Mouse (Mus musculus) lung, postnatal 14 days (tissue): ENCODE data around the gene Srd5a1.

ENCODE experiments used
- DNase-seq: peaks from one replicate; pipeline ENCODE4 v3.0.0; 2021

The Srd5a1 gene

GRCm38 (mm10) chr13:69534654-69535551 is 76.3 kb downstream of the Srd5a1 start:
- peak; percentile 98 for DNase-seq

- no peak for DNase-seq
These were observed 76.9 kb downstream of the Srd5a1 start, which contains the start of gene Tent4a for GRCm38 (mm10) chr13:69534334-69534653. TSS of gene Tent4a (minus strand) at chr13:69534617.

DNA sequence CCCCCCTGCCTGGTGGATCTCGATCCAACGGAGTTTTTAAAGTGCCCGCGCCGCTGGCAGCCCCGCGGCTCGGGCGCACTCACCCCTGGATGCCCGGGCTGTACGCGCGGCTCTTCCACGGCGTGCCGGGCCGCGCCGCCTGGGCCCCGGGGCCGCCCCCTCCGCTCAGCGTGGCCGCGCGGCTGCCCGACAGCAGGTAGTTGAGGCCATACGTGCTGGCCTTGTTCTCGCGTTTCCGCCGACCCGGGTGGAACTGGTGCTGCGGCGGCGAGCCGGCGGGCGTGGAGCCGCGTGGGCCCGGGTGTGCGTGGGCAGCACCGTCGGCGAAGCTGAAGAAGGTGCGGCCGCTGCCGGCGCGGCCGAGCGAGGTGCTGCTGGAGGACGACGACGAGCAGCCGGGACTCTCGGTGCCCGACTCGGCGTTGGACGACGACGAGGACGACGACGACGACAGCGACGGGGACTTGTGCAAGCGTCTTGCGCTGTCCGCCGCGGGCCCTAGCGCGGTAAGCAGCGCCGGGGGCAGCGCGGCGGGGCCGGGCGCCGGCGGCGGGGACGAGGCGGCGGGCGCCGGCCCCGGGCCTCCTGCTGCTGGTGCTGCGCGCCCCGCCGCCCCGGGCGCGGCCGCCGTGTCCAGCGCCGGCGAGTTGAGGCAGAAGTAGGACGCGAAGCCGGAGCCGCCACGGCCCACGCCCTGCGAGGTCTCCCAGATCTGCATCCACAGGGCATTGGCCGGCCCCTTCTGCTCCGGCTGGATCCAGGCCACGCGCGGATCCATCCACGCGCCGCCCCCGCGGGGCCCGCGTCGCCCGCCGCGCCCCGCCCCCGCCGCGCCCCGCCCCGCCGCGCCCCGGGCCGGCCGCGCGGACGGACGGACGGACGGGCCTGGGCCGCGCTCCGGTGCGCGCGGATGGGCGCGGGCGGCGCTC is 77.6 kb downstream of the Srd5a1 start, which contains the start of gene Nsun2:
Gene Nsun2 (plus strand): TSS at position 342 of the 929 bp plus-strand sequence.
- peak; percentile 62 for DNase-seq

GRCm38 (mm10) chr13:69532893-69533404 is 78.3 kb downstream of the Srd5a1 start:
- no peak for DNase-seq

- no peak for DNase-seq
These were observed 78.9 kb downstream of the Srd5a1 start for GRCm38 (mm10) chr13:69532101-69532892.

DNA sequence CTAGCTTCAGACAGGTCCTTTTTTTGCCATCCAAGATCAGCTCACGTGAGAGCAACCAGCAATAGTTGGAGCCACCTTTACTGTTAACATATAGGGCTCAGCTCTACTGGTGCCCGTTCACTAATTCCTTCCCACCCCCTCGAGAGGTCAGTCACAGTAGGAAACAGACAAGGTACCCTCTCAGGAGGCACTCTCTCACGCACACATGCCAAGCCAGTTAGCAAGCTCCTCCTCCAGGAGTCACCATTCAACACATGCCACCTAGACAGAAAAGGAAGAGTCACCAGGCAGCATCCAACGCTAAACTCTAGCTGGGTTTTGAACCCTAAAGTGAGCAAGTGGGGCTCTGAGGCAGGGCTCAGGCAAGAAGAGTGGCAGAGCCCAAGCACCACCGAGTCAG is 79.8 kb downstream of the Srd5a1 start:
- DNase-seq, result no peak

- no peak for DNase-seq
These were observed 80.3 kb downstream of the Srd5a1 start for GRCm38 (mm10) chr13:69530951-69531350.

GRCm38 (mm10) chr13:69530156-69530555 is 81.1 kb downstream of the Srd5a1 start:
- DNase-seq, result no peak

GRCm38 (mm10) chr13:69528531-69528930 is 82.7 kb downstream of the Srd5a1 start:
- no peak for DNase-seq

- no peak for DNase-seq
These were observed 85.4 kb downstream of the Srd5a1 start for GRCm38 (mm10) chr13:69525867-69526266.

GRCm38 (mm10) chr13:69524158-69524530 is 87.1 kb downstream of the Srd5a1 start:
- no peak for DNase-seq
